Mouse (Mus musculus) hindbrain, embryonic 14.5 days (tissue): Measurements from ENCODE around the gene Csrp3. TPM values are rescaled to one million over a fixed set of nuclear protein-coding genes. Genes with fewer than 3 reads are reported as not detected.
A peak's percentile ranks its signal among the peaks of the same experiment; 100 is the strongest.

ENCODE experiments used
- ATAC-seq: fragments of 200-750 bp; cut with Nextera tagmentation; 2 replicates; pipeline ENCODE4 v1.8.0; 2017; ENCODE audit warnings: moderate number of reproducible peaks, mild to moderate bottlenecking, moderate TSS enrichment, moderate library complexity; ENCODE audit not compliant: low FRiP score
- DNase-seq: peaks from one replicate; pipeline ENCODE4 v3.0.0-alpha.2; 2015; ENCODE audit warnings: low spot score
- H3K27ac ChIP-seq: fragments of 300-500 bp; sonication (generic); 2 replicates; pipeline ENCODE4 v1.5.1; 2014; ENCODE audit warnings: mild to moderate bottlenecking, moderate library complexity
- H3K27me3 ChIP-seq: fragments of 300-500 bp; sonication (generic); 2 replicates; pipeline ENCODE4 v1.6.1; 2014; ENCODE audit warnings: mild to moderate bottlenecking, low read length, mixed read lengths; ENCODE audit not compliant: control insufficient read depth, insufficient read depth
- H3K36me3 ChIP-seq: fragments of 300-500 bp; sonication (generic); replicated peaks from 2 replicates; pipeline ENCODE4 v1.6.1; 2014; ENCODE audit not compliant: control insufficient read depth, insufficient read depth
- H3K4me1 ChIP-seq: fragments of 300-500 bp; sonication (generic); replicated peaks from 2 replicates; pipeline ENCODE4 v1.6.1; 2014; ENCODE audit warnings: antibody characterized with exemption, low read length, mixed read lengths; ENCODE audit not compliant: control insufficient read depth, insufficient read depth
- H3K4me2 ChIP-seq: fragments of 300-500 bp; sonication (generic); replicated peaks from 2 replicates; pipeline ENCODE4 v1.6.1; 2014; ENCODE audit warnings: mild to moderate bottlenecking, moderate library complexity
- H3K4me3 ChIP-seq: fragments of 300-500 bp; sonication (generic); replicated peaks from 2 replicates; pipeline ENCODE4 v1.5.1; 2014; ENCODE audit warnings: mild to moderate bottlenecking, low read length
- H3K9ac ChIP-seq: fragments of 300-500 bp; sonication (generic); 2 replicates; pipeline ENCODE4 v1.6.1; 2014
- H3K9me3 ChIP-seq: fragments of 300-500 bp; sonication (generic); 2 replicates; pipeline ENCODE4 v1.6.1; 2016; ENCODE audit warnings: low read length; ENCODE audit not compliant: control insufficient read depth
- WGBS: fragments of 180-500 bp; shearing (Covaris S2); extraction: QIAGEN DNeasy Blood & Tissue Kit; methylation state at CpG from one replicate; pipeline ENCODE4 v1.1.7; 2014; 5-methylcytosine and 5-hydroxymethylcytosine counted together
- polyA plus RNA-seq: library from polyadenylated mRNA; unstranded; fragments of >200 nt; fragmentation: Nextera tagmentation; extraction: Ambion mirVana; gene quantifications from 2 replicates; pipeline ENCODE4 v1.2.1, GENCODE M21; 2014

The Csrp3 gene
- polyA plus RNA-seq, 1 experiment from 2014 or later: not detected

DNA sequence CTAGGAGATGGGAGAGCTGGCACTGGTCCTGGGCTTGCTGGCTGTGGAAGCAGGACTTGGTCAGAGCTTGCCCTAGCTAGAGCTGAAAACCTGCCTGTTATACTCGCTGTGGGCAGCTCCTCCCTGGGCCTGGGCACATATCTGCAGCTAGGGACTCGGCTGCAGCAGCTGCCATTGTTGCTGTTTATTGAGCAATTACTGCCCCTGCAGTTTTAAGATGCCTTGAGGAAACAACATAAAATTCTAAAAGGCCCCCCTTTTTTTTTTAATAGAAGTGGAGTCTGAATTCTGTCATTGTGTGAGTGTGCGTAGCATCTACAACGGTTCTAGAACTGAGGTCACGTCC, 36.4 kb upstream of the Csrp3 start:
- ATAC-seq (no peak), DNase-seq (no peak)
- 77% methylated on average over 5 of the region's 5 CpGs for WGBS
- H3K4me3 ChIP-seq: no peak overlapping the region
- peaks cover 25% of the 10 kb centered on the region for H3K27me3 ChIP-seq
- no peak overlapping the region for H3K9ac ChIP-seq
- H3K36me3 ChIP-seq: no peaks in the 10 kb centered on the region
- H3K9me3 ChIP-seq: no peaks in the 10 kb centered on the region
- no peak overlapping the region for H3K4me2 ChIP-seq
- no peak overlapping the region for H3K27ac ChIP-seq
- H3K4me1 ChIP-seq: peaks cover 5% of the 10 kb centered on the region; the same call in 1 of the 2 replicates

DNA sequence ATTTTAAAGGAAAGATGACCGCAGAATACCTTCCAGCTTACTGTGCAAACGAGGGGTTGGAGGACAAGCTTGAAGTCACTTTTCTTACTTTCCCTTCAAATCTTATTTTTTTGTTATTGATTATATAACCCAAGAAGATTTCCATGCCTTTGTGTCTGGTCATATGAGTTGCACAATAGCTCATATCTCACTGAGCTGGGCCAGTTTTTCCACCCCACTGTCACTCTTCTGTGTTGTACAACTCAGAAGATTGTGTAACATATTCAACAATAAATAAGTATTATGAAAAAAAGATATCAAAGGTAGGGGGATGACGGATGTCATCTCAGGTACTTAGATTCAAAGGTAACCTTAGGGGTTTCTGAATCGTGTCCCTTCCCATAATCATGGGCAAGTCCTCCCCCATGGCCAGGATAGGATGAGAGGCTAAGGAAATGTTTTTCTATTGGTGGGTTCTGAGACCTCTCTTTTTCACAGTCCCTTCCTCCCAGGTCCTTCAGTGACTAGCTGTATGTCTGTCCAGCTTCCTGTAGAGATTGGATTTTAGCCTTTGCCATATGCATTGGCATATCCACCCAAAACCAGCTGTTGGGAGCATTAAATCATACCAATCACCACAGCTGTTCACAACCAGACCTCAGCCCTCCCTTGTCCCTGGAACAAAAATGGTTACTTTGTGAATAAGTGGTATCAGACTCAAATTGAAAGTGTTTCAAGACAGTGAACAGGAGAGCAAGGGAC, 35.9 kb upstream of the Csrp3 start:
- ATAC-seq (no peak), DNase-seq (no peak)
- Histone ChIP-seq H3K9ac (no peak overlapping the region), H3K27ac (no peak overlapping the region), H3K4me3 (no peak overlapping the region), H3K4me1 (peaks cover 5% of the 10 kb centered on the region; the same call in 1 of the 2 replicates), H3K9me3 (no peaks in the 10 kb centered on the region), H3K36me3 (no peaks in the 10 kb centered on the region), H3K4me2 (no peak overlapping the region), H3K27me3 (peaks cover 25% of the 10 kb centered on the region)
- WGBS: 87% methylated on average over 4 of the region's 4 CpGs

- Histone ChIP-seq H3K27ac (no peak overlapping the region), H3K36me3 (no peaks in the 10 kb centered on the region), H3K9me3 (no peaks in the 10 kb centered on the region), H3K4me3 (peak overlapping the region; percentile 74), H3K4me2 (peak overlapping the region; percentile 100), H3K27me3 (peaks cover 25% of the 10 kb centered on the region), H3K4me1 (peaks cover 5% of the 10 kb centered on the region; the same call in 1 of the 2 replicates), H3K9ac (no peak overlapping the region)
- ATAC-seq: no peak
- 1% methylated on average over 28 of the region's 28 CpGs for WGBS
- no peak for DNase-seq
Observed at GRCm38 (mm10) chr7:48881971-48882609, 34.3 kb upstream of the Csrp3 start.

DNA sequence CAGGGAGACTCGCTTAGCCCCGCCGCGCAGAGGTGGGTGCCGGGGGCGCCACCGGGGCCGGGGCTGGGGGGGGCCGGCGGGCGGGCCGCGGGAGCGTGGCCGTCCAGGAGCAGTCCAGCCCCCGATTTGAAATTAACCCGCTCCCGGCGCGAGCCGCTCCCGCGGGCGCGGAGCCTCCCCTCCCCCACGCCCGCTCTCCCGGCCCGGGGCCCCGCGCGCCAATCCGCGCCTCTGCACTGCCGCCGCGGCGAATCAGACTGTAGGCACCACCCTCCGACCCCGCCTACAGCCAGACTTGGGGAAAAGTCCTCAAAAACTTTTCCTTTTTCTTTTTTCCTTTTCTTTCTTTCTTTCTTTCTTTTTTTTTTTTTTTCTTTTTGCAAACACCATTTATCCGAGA, 33.7 kb upstream of the Csrp3 start, which contains the start of gene E2f8:
E2f8 (minus strand) TSS at position 111 of the 400 bp plus-strand sequence.
- 0% methylated on average over 36 of the region's 41 CpGs for WGBS
- Histone ChIP-seq H3K4me3 (peak within 1 kb of the TSS; percentile 74), H3K27ac (no peak within 1 kb of the TSS), H3K27me3 (peaks cover 25% of the 10 kb centered on the region), H3K4me2 (peak within 1 kb of the TSS; percentile 100), H3K9me3 (no peaks in the 10 kb centered on the region), H3K4me1 (peaks cover 5% of the 10 kb centered on the region; the same call in 1 of the 2 replicates), H3K36me3 (no peaks in the 10 kb centered on the region), H3K9ac (peak within 1 kb of the TSS; percentile 51)
- ATAC-seq (peak; percentile 54), DNase-seq (peak; percentile 55)

- peak overlapping the region; percentile 51 for H3K9ac ChIP-seq
Observed at GRCm38 (mm10) chr7:48880591-48881481, 33.0 kb upstream of the Csrp3 start.

DNA sequence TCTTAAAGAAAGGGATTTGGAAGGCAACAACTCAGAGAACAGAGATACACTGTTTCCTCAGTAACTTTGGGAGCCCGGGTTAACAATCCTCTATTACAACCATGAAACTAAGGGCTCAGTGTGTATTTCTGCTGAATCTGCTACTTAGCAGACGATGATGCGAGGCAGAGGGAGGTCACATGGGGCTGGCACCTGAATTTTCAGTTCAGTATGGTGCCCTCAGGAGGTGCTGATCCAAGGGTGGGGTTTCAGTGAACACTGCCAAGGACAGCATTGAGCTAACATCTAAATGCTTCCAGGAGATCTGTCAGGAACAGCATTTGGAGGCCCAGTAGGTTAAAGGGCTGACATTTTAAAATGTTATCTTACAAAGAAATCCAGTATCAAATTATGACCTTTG, 31.7 kb upstream of the Csrp3 start:
- no peak overlapping the region for H3K27ac ChIP-seq
- peaks cover 22% of the 10 kb centered on the region for H3K27me3 ChIP-seq
- peaks cover 5% of the 10 kb centered on the region; the same call in 1 of the 2 replicates for H3K4me1 ChIP-seq
- no peaks in the 10 kb centered on the region for H3K36me3 ChIP-seq
- DNase-seq (no peak), ATAC-seq (no peak)
- no peaks in the 10 kb centered on the region for H3K9me3 ChIP-seq
- peak overlapping the region; percentile 37 for H3K4me2 ChIP-seq
- H3K4me3 ChIP-seq: no peak overlapping the region
- WGBS: 45% methylated on average over 3 of the region's 3 CpGs
- H3K9ac ChIP-seq: no peak overlapping the region

More at GRCm38 (mm10) chr7:48880591-48881481, 33.0 kb upstream of the Csrp3 start:
- no peak overlapping the region for H3K27ac ChIP-seq
- H3K4me3 ChIP-seq: peak overlapping the region; percentile 74
- ATAC-seq (peak; percentile 99), DNase-seq (peak; percentile 96)
- H3K36me3 ChIP-seq: no peaks in the 10 kb centered on the region
- peaks cover 5% of the 10 kb centered on the region; the same call in 1 of the 2 replicates for H3K4me1 ChIP-seq
- H3K9me3 ChIP-seq: no peaks in the 10 kb centered on the region
- WGBS: under 1% methylated on average over 70 of the region's 77 CpGs
- peaks cover 25% of the 10 kb centered on the region for H3K27me3 ChIP-seq
- peak overlapping the region; percentile 100 for H3K4me2 ChIP-seq

GRCm38 (mm10) chr7:48877786-48878390, 30.1 kb upstream of the Csrp3 start:
- no peak overlapping the region for H3K4me3 ChIP-seq
- H3K4me1 ChIP-seq: peaks cover 5% of the 10 kb centered on the region; the same call in 1 of the 2 replicates
- no peak overlapping the region for H3K27ac ChIP-seq
- H3K9me3 ChIP-seq: no peaks in the 10 kb centered on the region
- no peak for DNase-seq
- ATAC-seq: no peak
- no peak overlapping the region for H3K9ac ChIP-seq
- no peak overlapping the region for H3K4me2 ChIP-seq
- H3K27me3 ChIP-seq: peaks cover 11% of the 10 kb centered on the region
- 0 out of 2 replicates have a peak, but pooled peaks cover 3% of the 10 kb centered on the region for H3K36me3 ChIP-seq
- 79% methylated on average over 15 of the region's 15 CpGs for WGBS

DNA sequence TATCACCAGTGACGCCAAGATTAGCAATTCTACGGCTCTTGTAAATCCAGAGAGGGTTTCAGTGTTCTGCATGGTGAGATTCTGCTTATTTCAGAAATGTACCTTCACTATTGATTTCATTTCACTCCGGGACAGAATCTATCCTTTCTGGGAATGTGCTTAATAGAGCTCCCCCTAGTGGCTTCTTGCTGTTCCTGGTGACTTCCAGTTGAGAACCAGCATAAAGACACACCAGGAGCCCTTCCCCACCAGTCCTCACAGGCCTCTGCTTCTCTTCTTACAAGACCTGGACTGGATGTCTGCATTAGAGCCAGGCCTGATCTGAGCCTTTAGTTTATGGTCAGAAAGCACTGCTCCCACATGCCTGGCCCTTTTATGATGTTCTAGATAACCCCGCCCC, 28.7 kb upstream of the Csrp3 start:
- ATAC-seq (no peak), DNase-seq (peak; percentile 77)
- Histone ChIP-seq H3K27me3 (no peaks in the 10 kb centered on the region; the same call in 1 of the 2 replicates), H3K9ac (no peak overlapping the region), H3K36me3 (0 out of 2 replicates have a peak, but pooled peaks cover 3% of the 10 kb centered on the region), H3K4me3 (no peak overlapping the region), H3K9me3 (no peaks in the 10 kb centered on the region), H3K4me1 (peaks cover 5% of the 10 kb centered on the region; the same call in 1 of the 2 replicates), H3K4me2 (no peak overlapping the region), H3K27ac (no peak overlapping the region)
- WGBS: 69% methylated on average over 4 of the region's 4 CpGs
